Mouse (Mus musculus) erythroblast, adult 5-6 weeks (primary cell): ENCODE measurements at regions not wholly inside any gene's neighbourhood (a gene's known extent, or its start where the extent isn't known, plus 50 kb on each side); places are given as distances from the start of the nearest gene placed in this dataset.

Experiments used
- ATAC-seq: replicated peaks from 2 replicates; pipeline ENCODE4 v1.8.0; 2016; ENCODE audit warnings: moderate number of reproducible peaks, mild to moderate bottlenecking, moderate TSS enrichment, inconsistent platforms; ENCODE audit not compliant: poor library complexity, low FRiP score, severe bottlenecking

DNA sequence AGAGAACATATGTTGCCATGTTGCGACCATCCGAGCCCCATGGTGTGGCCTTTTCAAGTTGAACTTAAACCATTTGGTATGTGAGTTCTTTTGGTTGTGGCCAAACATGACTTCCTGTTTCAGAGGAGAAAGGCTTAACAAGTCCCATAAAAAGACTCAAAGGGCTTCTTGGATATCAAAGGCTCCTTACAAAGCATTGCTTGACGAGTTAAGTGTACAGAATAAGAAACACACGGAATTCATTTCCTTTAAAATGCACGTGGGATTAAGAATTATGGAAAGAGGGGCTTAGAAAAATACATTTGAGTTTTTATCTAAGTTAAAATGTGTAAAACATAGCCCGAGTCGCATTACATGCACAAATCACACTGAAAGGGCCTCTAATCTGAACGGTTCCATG lies 346.8 kb downstream of the Cmpk2 start:
- ATAC-seq, result no peak

DNA sequence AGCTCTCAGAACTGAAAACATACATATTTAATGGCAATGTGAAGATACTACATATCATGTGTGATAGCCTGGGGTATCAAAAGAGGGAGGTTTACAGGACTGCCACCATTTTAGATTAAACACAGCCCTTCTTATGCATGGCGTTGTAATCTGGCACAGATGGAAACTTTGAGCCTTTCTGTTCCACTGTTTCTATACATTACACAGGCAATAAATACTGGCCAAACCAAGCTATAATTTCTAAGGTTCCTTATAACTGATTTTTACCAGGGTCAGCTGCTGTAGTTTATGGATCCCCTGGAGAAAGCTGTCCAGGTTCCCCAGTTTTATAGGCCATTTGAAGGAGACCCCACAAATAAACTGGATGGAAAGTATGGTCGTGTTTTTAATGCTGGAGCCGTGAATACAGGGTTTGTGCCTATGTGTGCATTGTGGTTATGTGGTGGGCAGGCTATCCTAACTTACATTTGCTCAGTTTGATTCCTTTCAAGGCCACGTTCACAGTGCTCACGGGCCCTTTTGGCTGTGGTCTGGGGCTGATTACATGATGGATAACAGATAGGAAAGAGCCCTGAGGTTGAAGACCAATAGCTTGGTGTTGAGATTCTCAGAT lies 341.7 kb downstream of the Cmpk2 start:
- no peak for ATAC-seq

DNA sequence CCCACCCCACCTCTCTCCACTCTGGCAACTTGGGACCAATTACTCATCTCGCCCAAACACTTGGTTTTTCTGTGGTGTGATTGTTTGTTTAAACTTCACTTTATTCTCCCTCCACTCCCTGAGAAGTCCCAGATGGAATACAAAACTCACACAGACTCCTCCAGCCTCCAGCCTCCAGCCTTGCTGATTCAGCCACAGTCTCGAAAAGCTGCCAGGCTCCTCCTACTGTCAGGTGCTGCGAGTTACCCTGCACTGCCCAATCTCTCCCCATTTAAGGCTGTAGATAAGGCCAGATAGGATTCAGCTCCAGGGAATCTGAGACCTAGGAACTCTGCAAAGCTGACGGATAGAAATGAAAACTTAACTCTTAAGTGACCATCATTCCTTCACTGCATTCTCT lies 340.7 kb downstream of the Cmpk2 start:
- no peak for ATAC-seq

DNA sequence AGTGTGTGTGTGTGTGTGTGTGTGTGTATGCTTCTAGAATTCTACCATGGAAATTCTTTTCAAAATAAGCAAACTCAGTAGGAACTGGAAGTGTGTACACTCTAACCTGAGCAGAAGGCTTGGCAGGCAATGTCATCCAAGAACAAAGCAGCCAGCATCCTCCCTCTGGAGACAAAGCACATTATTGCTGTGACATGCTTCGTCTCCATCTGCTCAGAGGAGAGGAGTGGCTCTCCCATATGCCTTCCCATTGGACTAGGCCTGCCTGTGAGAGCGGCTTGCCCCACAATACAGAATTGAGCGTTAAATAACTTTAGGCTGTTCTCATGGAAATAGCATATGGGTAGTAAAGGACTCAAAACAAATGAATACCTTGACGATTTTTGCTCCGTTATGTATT lies 333.5 kb downstream of the Cmpk2 start:
- no peak for ATAC-seq

DNA sequence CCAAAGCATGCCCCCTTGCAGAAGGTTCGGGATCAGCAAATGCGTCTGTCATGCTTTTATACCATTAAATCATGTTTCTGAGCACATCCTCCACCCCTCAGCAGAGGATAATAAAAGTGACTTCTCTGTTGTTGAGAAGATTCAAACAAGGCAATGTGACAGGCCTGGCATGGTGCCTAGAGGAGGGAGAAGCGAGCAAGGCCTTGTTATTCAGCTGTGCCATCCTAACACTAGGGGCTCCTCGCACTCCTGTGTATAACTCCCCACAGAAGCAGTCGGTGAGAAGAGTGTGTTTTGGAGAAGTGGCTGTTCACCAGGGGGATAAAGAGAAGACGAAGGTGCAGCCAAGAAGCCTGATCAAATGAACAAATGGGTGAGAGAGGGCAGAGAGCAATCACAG lies 330.3 kb downstream of the Cmpk2 start:
- no peak for ATAC-seq

DNA sequence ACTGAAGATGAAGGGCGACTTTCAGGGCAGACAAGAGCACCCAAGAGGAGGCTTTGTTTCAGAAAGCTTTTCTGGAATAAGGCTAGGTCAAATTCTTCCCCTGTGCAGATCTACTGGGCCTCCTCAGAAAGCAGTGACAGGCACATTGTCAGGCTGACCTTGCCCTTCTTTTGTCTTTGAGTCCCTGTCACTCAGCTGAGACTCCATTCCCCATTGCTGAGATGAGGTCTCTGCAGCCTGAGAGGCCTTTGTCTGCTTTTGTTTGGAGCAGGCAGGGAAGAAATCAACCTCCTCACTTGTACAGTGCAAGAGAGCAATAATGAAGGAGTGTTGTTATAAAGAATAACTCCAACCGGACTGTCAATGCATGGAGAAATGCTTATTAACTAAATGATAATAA lies 327.4 kb downstream of the Cmpk2 start:
- no peak for ATAC-seq

DNA sequence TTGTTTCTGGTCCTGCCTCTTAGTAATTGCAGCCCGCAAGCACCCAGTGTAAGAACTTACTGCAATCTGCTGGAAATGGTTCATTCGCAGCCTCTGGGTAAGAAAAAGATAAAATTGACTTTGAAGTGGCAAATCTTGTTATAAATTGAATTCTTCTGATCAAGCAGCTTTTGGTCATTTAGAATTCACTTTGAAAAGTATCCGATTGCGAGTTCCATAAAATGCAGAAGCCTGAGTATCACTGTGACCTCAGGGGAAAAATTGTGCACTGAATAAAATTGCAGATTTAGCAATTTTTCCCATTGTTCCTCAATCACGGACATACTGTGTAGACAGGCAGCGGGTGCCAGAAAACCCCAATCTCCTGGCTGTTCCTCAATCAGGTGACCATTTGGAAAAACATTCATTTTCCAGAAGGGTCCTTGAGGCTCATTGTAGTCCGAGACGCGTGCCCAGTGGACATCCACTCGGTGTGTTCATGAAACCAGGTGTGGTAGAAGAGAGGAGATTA lies 320.4 kb downstream of the Cmpk2 start:
- ATAC-seq, result no peak

DNA sequence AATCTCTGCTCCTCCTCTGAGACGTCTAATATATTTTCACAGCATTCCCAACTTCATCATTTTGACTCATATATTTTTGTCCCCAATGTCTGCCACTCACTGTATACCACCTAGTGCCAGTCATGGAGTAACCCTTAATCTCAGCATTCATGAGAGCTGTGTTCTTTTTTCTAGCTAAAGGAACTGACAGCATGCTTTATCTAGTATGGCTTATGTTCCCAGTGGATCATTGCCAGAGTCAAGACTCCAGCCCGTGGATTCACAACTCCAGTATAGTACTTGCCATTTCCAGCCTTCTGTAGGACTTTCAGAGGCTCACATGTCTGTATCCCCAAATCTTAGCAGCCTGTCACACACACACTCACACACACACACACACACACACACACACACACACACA lies 316.5 kb downstream of the Cmpk2 start:
- no peak for ATAC-seq

DNA sequence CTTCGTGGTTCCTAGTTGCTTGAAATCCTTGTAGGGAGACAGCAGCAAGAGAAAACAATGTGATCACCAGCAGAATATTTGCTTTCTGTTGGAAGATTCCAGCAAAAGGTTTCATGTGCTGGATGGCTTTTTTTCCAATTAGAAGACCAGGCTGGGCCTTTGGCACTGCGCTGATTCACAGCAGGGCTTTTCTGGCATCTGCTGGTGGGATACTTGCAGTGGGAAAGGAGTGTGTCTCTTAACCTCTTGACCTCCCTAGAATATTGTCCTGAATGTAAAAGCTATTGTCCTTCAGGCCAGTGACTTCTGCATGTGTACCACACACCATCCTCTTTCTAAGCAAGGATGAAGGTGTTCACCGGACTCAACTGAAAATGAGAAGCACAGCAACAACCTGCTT lies 315.4 kb downstream of the Cmpk2 start:
- no peak for ATAC-seq

DNA sequence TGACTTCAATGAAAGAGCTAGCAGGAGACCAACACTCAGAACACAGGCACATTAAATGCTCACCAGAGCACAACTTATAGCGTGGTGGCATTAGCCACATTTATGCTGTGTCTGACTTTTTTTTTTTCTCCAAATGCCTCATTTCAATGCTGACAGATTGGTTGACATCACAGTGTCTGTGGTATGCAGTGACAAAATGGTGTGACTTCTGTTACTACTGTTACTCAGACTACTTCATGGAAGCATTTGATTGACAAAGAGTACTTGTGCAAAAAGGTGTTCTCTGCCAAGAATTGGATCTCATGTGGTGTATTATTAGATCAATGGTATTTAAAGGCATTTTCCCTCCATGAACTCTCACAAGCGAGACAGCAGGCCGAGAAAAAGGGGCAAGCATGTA lies 314.8 kb downstream of the Cmpk2 start:
- no peak for ATAC-seq

DNA sequence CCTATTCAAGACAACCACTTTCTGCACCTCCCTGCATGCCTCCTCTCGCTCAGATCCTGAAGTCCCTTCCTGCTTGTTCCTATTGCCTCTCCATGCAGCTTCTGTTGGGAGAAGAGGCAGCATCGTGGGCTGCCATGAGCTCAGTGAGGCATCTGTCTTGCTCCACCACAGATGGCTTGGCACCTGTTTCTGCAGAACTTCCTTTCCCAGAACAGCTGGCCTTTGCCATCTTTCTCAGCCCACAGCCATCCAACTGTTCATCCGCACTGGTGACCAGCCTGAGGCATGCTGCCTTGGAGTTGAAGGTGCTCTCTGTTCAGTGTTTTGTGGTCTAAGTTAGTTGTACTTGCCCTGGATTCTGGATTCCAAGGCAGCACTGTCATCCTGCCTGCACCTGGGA lies 312.5 kb downstream of the Cmpk2 start:
- ATAC-seq, result no peak

DNA sequence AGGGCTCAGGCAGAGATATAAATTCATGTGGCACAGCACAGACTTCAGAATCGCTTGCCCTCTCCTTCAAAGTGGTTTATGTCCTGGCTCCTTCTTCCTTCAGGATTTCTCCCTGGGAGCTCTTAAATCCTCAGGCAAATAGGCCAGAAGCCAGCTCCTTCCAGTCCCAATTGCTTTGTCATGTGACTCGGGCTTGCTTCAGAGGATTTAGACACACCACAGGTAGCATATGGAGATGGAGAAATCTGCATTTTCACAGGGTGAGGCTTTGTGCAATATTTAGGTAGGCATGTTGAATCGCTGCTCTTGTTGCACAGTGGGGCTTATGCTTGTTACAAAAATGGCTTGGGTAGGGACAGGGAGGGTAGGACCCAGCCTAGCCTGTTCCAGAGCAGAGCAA lies 309.8 kb downstream of the Cmpk2 start:
- no peak for ATAC-seq

DNA sequence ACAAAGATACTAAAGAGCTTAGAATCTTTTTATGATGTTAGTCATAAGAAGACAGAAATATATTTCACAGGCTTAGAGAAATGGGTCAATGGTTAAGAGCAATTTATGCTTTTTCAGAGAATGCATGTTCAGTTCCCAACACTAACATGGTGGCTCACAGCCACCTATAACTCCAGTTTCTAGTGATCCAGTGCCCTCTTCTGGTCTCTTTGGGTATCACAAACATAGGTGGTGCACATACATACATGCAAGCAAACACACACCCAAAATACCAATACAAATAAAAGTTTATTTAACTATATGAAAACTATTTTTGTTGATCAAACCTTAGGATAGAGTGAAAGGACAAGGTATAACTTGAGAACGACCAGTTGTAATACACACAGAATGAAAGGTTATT lies 308.0 kb downstream of the Cmpk2 start:
- ATAC-seq, result no peak

DNA sequence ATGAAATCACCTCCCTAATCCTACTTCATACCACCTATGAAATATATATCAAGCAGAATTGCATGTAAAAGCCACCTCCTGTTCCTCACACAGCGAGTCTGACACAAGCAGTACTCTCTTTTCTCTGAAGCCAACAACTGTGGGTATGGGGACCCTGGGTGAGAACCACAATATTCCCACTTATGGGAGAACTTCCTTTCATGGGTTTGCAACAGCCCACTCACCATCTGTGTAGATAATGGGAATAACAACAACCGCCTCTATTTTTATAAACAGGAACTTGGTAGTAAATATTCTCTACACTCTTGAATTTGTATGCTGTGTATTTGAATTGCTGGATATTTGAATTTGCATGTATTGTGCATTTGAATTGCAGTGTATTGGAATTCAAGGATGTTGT lies 305.0 kb downstream of the Cmpk2 start:
- no peak for ATAC-seq

DNA sequence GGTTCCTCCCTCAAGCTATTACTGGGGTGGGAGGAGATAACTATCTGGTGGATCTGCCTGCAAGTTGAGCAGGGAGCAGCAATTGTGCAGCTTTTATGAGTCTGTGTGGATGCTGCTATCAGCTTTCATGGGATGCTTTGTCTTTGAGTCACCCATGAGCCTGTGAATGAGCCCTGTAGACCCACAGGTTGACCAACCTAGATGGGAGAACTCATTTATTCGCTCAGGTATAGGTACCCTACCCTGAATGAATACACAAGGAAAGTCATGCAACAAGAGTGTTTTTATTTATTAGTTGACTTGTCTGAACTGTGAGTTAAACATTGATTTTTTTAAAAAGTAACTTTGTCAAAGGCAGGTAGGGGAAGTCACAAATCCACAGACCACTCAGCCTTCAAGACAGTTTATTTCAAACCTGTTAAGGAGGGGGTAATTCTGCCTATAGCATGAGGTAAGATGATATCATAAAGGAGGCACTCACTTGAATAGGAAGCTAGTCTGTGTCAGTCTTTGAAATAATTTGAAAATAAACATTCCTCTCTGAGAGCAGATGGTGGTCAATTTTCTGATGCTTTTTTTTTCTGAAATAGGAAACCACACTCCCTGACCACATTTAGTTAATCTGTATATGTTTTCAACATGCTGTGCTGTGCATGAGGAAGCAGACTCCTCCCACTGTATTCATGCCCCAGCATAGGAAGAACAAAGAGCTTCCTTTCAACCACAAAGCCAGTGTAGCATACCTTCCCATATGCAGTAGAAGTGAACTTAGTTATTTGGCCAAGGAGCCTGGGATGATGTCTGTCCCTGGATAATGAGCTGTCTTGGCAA lies 302.0 kb downstream of the Cmpk2 start:
- no peak for ATAC-seq

DNA sequence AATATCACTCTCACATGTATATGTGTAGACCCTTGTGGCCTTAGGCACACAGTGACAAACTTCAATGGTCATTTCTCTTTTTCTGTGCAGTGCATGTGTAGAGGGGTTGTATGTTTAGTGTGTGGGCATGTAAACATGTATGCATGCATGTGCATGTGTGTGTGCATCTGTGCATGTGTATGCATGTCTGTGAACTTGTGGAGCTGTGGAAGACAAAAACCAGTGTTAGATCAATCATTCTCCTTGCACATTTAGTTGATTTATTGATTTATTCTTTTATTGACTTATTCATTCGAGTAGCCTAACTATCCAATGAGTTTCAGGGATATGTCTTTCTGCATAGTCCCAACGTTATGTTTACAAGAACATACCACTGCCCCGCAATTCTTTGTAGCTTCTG lies 298.5 kb downstream of the Cmpk2 start:
- no peak for ATAC-seq

DNA sequence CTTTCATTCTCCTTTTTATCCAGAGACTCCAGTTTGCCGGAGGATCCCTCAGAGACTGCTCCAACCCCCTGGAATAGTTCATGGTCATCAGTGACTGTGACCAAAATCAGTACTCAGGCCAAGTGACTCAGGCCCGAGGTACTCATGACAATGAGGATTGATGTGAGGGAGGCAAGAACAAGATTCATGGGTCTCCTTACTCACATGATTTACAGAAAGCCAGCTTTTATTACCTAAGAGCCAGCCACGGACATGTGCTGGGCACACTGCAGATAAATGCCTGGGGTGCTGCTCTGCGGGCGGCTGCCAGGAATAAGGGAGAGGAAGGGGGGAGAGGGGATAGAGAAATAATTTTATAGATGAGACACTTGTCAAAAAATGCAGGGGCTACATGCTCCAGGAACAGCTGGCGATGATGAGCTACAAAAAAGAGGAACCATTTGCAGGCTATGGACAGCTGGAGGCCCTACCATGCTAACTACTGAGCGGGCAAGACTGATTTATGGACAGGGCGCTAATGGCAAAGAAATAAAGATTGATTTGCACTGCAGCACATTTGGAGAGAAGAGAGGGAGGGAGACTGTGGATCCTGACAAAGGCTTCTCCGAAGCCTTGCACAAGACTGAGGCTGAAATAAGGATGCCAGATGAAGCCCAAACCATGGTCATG lies 289.8 kb downstream of the Cmpk2 start:
- no peak for ATAC-seq

DNA sequence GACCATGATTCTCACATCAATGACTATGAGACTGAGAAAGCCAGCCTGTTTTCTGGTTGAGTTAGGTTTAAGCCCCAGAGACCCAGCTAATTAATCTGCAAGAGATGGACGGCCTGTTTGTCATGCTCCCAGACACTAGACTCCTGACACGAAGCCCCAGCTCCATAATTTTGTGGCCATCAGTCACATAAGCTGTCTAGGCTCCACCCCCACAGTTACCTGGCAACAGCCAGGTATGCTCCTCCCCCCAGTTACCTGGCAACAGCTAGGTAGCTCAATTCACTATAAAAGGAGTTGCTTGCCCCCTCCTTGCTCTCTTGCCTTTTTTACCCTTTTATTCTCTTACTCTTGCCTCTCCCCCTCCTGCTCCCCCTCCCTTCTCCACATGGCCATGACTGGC lies 287.3 kb downstream of the Cmpk2 start:
- no peak for ATAC-seq

DNA sequence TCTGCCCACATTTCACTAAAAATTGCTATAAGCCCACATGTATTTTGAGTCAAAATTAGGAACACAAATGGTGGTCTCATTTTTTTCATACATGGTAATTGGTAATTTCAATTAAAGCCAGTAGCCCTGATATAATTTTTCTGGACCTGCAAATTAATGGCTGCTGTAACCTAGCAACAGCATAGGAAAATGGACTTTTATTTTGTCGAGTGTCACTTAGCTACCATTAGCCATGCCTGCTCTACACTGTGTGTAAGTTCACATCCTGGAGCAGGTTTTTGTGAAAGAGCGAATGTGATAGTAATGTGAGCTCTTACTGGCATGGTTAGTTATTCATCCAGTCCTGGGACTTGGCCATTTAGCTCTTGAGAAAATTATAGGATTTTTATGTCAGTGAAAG lies 285.6 kb downstream of the Cmpk2 start:
- no peak for ATAC-seq

DNA sequence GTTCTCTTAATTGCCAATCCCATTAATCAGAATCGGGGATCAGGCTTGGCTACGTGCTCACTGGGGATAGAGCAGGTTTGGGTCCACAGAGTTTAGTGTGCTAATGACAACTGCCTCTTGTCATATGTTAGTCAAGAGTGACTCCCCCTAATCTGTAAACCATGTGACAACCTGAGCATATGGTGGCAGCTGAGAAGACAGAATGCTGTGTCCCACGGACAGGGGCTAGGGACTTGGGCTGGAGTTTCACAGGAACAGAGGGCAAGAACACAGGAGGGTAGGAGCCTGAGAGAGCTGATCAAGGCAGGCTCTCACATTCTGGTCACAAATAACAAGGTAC lies 265.5 kb downstream of the Cmpk2 start:
- no peak for ATAC-seq

DNA sequence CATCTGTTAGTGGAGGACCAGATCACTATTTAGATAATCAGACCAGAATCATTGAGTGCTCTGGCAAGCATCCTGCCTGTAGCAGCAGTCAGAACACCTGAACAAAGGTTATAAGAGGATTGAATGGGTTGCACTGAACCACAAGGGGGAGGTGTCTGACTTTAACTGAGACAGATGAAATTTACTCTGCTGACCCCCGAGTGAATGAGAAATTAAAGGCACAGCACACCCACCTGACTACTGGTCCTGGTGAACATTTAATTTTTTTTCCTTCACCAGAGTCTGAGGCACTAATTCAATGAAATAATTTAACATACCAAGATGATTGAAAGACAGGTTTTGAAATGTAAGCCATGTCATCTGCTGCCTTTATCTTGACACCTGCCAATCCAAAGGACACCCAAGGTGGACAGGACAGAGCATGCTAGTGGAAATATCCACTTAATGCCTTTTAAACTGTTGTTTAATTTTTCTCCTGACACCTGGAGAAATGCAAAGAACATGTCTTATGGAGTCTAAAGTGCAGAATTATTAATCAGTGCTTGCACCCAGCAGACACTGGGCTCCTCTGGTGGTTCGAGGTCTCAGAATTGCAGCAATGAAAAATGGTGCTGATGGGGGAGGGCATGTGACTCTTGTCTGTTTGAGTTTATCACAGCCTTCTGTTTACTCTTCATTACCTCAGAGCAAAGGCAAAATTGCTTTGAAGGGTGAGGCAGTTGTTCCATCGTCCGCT lies 265.0 kb downstream of the Cmpk2 start:
- no peak for ATAC-seq
